Mouse (Mus musculus) bone marrow macrophage, adult 2 months (primary cell): ENCODE data around the gene Calcoco1.

Source experiments
- CTCF ChIP-seq: IDR thresholded peaks from 2 replicates; pipeline ENCODE4 v1.5.1; 2012; ENCODE audit warnings: low read depth, mild to moderate bottlenecking, low read length, moderate library complexity
- POLR2A ChIP-seq: IDR thresholded peaks from 2 replicates; pipeline ENCODE4 v1.6.1; 2012; ENCODE audit warnings: mild to moderate bottlenecking, low read depth, low read length, borderline replicate concordance

- TF ChIP-seq POLR2A (no peak), CTCF (no peak)
Observed at GRCm38 (mm10) chr15:102746488-102747285, 24.7 kb upstream of the Calcoco1 start.
